Mouse (Mus musculus) limb, embryonic 10.5 days (tissue): ENCODE measurements around the gene Mis18a. TPM values are rescaled to one million over a fixed set of nuclear protein-coding genes. Genes with fewer than 3 reads are reported as not detected.

Source experiments
- DNase-seq: peaks from one replicate; pipeline ENCODE4 v3.0.0-alpha.2; 2017; ENCODE audit warnings: low spot score
- H3K27ac ChIP-seq: fragments of 300-500 bp; sonication (generic); 2 replicates; pipeline ENCODE4 v1.5.1; 2016; ENCODE audit warnings: mild to moderate bottlenecking
- H3K27me3 ChIP-seq: fragments of 300-500 bp; sonication (generic); 2 replicates; pipeline ENCODE4 v1.6.1; 2016; ENCODE audit warnings: low read depth, mild to moderate bottlenecking; ENCODE audit not compliant: poor library complexity, severe bottlenecking
- H3K36me3 ChIP-seq: fragments of 300-500 bp; sonication (generic); 2 replicates; pipeline ENCODE4 v1.6.1; 2016; ENCODE audit warnings: mild to moderate bottlenecking, moderate library complexity
- H3K4me1 ChIP-seq: fragments of 300-500 bp; sonication (generic); 2 replicates; pipeline ENCODE4 v1.6.1; 2016
- H3K4me3 ChIP-seq: fragments of 300-500 bp; sonication (generic); 2 replicates; pipeline ENCODE4 v1.5.1; 2016; ENCODE audit warnings: mild to moderate bottlenecking, moderate library complexity
- H3K9me3 ChIP-seq: fragments of 300-500 bp; sonication (generic); replicated peaks from 2 replicates; pipeline ENCODE4 v1.6.1; 2016; ENCODE audit warnings: mild to moderate bottlenecking
- WGBS: fragments of 180-500 bp; shearing (Covaris S2); methylation state at CpG from one replicate; pipeline ENCODE4 v1.1.7; 2016; 5-methylcytosine and 5-hydroxymethylcytosine counted together
- polyA plus RNA-seq: library from polyadenylated mRNA; unstranded; fragments of >200 nt; fragmentation: Nextera tagmentation; extraction: Ambion mirVana; gene quantifications from 2 replicates; pipeline ENCODE4 v1.2.1, GENCODE M21; 2016

Gene Mis18a
- polyA plus RNA-seq, 1 experiment from 2014 or later, result 98.1 TPM

GRCm38 (mm10) chr16:90736672-90737270 lies 9.6 kb upstream of the Mis18a start:
- DNase-seq, result no peak
- no peaks in the 10 kb centered on the region for H3K36me3 ChIP-seq

DNA sequence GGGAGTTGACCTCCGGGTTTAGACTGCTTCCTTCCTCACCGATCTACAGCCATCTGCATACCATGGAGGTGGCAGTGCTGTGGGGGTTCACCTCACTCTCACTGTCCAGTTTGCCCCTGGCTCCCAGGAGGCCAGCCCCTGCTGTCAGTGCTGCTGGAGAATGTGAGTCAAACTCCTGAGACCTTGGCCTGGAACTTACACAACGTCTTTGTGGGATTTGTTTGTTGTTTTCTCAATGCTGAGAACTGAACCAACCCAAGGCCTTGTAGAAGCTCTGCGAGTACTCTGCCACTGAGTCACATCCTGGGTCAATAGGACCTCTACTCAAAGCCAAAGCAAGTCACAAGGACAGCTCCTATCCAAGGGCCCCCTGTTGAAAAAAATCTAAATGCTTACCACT lies 8.4 kb upstream of the Mis18a start:
- Histone ChIP-seq H3K4me1 (peaks cover 12% of the 10 kb centered on the region), H3K27me3 (no peaks in the 10 kb centered on the region), H3K9me3 (no peaks in the 10 kb centered on the region), H3K4me3 (no peak overlapping the region), H3K27ac (no peak overlapping the region), H3K36me3 (no peaks in the 10 kb centered on the region)
- WGBS, result 77% methylated on average over 4 of the region's 4 CpGs
- DNase-seq, result no peak

More at GRCm38 (mm10) chr16:90736672-90737270, 9.6 kb upstream of the Mis18a start:
- Histone ChIP-seq H3K27me3 (no peaks in the 10 kb centered on the region), H3K27ac (peak overlapping the region; percentile 53; the same call in 1 of the 2 replicates), H3K9me3 (no peaks in the 10 kb centered on the region), H3K4me1 (peaks cover 12% of the 10 kb centered on the region), H3K4me3 (no peak overlapping the region)
- 65% methylated on average over 10 of the region's 10 CpGs for WGBS

- Histone ChIP-seq H3K4me3 (peak overlapping the region; percentile 71), H3K9me3 (no peaks in the 10 kb centered on the region), H3K27ac (peak overlapping the region; percentile 86), H3K27me3 (no peaks in the 10 kb centered on the region), H3K4me1 (peaks cover 11% of the 10 kb centered on the region), H3K36me3 (peaks cover 40% of the 10 kb centered on the region)
- 7% methylated on average over 38 of the region's 38 CpGs for WGBS
- no peak for DNase-seq
These were observed 490 bp downstream of the Mis18a start for GRCm38 (mm10) chr16:90726600-90727227.

DNA sequence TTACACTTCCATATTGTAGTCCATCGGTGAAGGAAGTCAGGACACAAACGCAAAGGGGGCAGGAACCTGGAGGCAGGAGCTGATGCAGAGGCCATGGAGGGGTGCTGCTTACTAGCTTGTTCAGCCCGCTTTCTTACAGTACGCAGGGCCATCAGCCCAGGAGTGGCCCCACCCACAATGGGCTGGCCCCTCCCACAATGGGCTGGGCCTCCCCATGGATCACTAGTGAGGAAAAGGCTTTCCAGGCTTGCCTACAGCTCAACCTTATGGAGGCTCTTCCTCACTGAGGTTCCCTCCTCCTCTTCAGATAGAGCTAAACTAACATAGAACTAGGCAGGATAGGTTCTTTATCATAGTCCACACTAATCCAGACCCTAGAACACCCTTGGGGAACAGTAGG lies 3.2 kb downstream of the Mis18a start:
- H3K27ac ChIP-seq, result no peak overlapping the region
- H3K9me3 ChIP-seq, result no peaks in the 10 kb centered on the region
- 93% methylated on average over 4 of the region's 4 CpGs for WGBS
- H3K27me3 ChIP-seq, result no peaks in the 10 kb centered on the region
- H3K4me3 ChIP-seq, result no peak overlapping the region
- H3K36me3 ChIP-seq, result peaks cover 67% of the 10 kb centered on the region
- DNase-seq, result no peak
- H3K4me1 ChIP-seq, result peaks cover 11% of the 10 kb centered on the region

DNA sequence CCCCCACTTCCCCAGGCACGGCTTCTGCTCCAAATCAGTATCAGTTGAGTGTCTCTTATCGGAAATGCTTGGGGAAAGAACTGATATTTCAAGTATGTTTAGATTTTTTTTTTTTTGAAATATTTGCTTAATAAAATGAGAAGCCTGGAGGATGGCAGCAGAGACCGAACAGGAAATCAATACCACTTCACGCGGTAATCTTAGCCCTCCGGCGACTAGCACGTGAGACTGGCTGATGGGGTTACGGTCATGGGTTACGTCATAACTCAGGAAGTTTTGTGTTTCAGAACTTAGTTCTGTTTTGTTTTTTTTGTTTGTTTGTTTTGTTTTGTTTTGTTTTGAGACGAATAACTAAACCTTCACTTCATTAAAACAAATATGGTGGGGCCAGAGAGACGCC lies 16.9 kb downstream of the Mis18a start:
- Histone ChIP-seq H3K27me3 (peaks cover 7% of the 10 kb centered on the region; the same call in 1 of the 2 replicates), H3K27ac (no peak overlapping the region), H3K4me3 (no peak overlapping the region), H3K36me3 (no peaks in the 10 kb centered on the region), H3K4me1 (peaks cover 36% of the 10 kb centered on the region), H3K9me3 (no peaks in the 10 kb centered on the region)
- WGBS, result 87% methylated on average over 12 of the region's 12 CpGs
- DNase-seq, result no peak

GRCm38 (mm10) chr16:90709711-90710289 lies 17.4 kb downstream of the Mis18a start:
- H3K27me3 ChIP-seq, result peaks cover 7% of the 10 kb centered on the region; the same call in 1 of the 2 replicates
- 66% methylated on average over 17 of the region's 17 CpGs for WGBS
- DNase-seq, result no peak
- H3K36me3 ChIP-seq, result no peaks in the 10 kb centered on the region
- H3K9me3 ChIP-seq, result no peaks in the 10 kb centered on the region
- H3K4me3 ChIP-seq, result no peak overlapping the region
- peaks cover 36% of the 10 kb centered on the region for H3K4me1 ChIP-seq
- no peak overlapping the region for H3K27ac ChIP-seq

DNA sequence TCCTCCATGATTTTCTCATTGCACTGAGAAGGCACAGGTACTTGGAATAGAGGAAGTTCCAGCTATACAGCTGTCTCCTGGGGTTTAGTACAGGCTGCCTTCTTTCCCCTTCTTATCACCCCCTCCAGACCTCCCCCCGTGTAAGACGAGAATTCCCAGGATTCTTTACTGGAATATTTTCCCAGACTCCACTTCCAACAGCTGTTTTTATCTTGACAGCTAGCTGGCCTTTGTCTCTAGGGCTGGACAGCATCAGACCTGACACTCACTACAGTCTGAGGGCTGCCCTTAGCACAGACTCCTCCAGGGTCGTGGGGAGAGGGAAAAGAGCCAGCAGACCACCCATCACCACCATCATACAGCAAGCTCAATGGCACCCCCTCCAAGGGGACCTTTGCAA lies 20.9 kb downstream of the Mis18a start:
- H3K4me1 ChIP-seq, result peaks cover 38% of the 10 kb centered on the region
- H3K9me3 ChIP-seq, result no peaks in the 10 kb centered on the region
- DNase-seq, result no peak

GRCm38 (mm10) chr16:90704161-90704825 lies 22.9 kb downstream of the Mis18a start:
- Histone ChIP-seq H3K27me3 (no peaks in the 10 kb centered on the region), H3K9me3 (no peaks in the 10 kb centered on the region), H3K4me3 (no peak overlapping the region), H3K36me3 (no peaks in the 10 kb centered on the region), H3K27ac (peak overlapping the region; percentile 50; the same call in 1 of the 2 replicates), H3K4me1 (peaks cover 25% of the 10 kb centered on the region)
- no peak for DNase-seq
- 35% methylated on average over 13 of the region's 13 CpGs for WGBS

More for the DNA sequence above, 20.9 kb downstream of the Mis18a start:
- no peaks in the 10 kb centered on the region for H3K36me3 ChIP-seq
- no peak overlapping the region for H3K27ac ChIP-seq
- WGBS, result 15% methylated on average over 3 of the region's 3 CpGs
- no peaks in the 10 kb centered on the region for H3K27me3 ChIP-seq
- H3K4me3 ChIP-seq, result no peak overlapping the region

GRCm38 (mm10) chr16:90703646-90704045 lies 23.6 kb downstream of the Mis18a start:
- Histone ChIP-seq H3K27me3 (no peaks in the 10 kb centered on the region), H3K27ac (peak overlapping the region; percentile 22; the same call in 1 of the 2 replicates), H3K9me3 (no peaks in the 10 kb centered on the region), H3K4me1 (peaks cover 22% of the 10 kb centered on the region), H3K36me3 (no peaks in the 10 kb centered on the region), H3K4me3 (no peak overlapping the region)
- DNase-seq, result no peak
- WGBS, result 2% methylated on average over 1 of the region's 1 CpGs

DNA sequence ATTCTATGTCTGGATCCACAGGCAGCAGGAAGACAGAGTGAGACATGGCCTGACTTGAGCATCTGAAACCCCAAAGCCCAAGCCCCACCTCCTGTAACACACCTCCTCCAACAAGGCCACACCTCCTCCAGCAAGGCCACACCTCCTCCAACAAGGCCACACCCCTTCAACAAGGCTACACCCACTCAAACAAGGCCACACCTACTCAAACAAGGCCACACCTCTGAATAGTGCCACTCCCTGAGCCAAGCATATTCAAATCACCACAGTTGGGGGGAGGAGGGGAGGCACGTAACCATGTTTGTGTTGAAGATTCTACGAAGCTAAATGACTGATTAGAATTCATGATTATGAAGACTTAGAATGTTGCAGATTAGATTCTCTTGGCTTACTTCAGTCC lies 25.7 kb downstream of the Mis18a start:
- Histone ChIP-seq H3K4me1 (peaks cover 22% of the 10 kb centered on the region), H3K36me3 (no peaks in the 10 kb centered on the region), H3K9me3 (no peaks in the 10 kb centered on the region), H3K4me3 (no peak overlapping the region), H3K27ac (no peak overlapping the region), H3K27me3 (no peaks in the 10 kb centered on the region)
- WGBS, result 97% methylated on average over 2 of the region's 2 CpGs
- no peak for DNase-seq

DNA sequence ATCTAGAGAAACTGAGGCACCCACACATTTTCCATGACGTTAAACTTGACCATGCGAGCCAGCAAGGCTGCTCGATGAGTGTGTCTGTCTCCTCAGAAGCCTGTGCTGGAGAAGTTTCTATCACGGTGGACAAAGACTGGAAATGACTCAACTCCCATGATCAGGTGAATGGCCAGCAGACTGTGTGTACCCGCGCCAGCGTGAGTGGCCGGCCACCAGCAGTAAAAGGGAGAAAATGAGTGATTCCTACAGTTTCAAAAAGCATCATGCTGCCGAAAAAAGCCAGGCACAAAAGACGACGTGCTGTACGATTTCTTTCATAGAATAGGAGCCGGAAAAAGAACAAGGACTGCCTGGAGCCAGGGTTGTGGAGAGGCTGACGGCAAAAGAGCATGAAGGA lies 27.8 kb downstream of the Mis18a start:
- Histone ChIP-seq H3K27me3 (no peaks in the 10 kb centered on the region), H3K27ac (no peak overlapping the region), H3K36me3 (no peaks in the 10 kb centered on the region), H3K4me3 (no peak overlapping the region), H3K4me1 (peaks cover 16% of the 10 kb centered on the region), H3K9me3 (no peaks in the 10 kb centered on the region)
- WGBS, result 90% methylated on average over 14 of the region's 14 CpGs
- DNase-seq, result no peak

DNA sequence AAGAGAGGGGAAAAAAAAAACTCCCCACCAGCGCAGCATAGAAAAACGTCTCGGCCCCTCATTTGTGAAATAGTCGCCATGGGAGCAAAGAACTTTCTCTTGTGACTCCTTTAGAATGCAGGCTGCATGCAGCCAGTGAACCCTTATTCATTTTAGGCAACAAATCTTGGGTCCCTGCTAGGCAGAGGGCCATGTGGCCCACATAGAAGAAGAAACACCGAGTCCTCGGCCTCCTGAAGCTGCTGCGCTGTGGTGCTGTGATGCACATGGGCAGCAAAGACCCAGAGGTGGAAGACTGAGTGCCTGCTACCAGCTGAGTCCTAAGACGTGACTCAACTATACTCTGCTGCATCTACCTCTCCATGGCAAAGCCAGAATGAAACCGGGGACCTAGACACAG lies 30.9 kb downstream of the Mis18a start:
- DNase-seq, result no peak
- Histone ChIP-seq H3K4me1 (no peaks in the 10 kb centered on the region), H3K27ac (no peak overlapping the region), H3K4me3 (no peak overlapping the region), H3K36me3 (no peaks in the 10 kb centered on the region), H3K27me3 (no peaks in the 10 kb centered on the region), H3K9me3 (no peaks in the 10 kb centered on the region)
- 81% methylated on average over 9 of the region's 9 CpGs for WGBS

GRCm38 (mm10) chr16:90695121-90695520 lies 32.1 kb downstream of the Mis18a start:
- no peaks in the 10 kb centered on the region for H3K4me1 ChIP-seq
- H3K9me3 ChIP-seq, result no peaks in the 10 kb centered on the region
- 85% methylated on average over 10 of the region's 10 CpGs for WGBS
- no peaks in the 10 kb centered on the region for H3K27me3 ChIP-seq
- DNase-seq, result no peak
- H3K36me3 ChIP-seq, result no peaks in the 10 kb centered on the region
- H3K4me3 ChIP-seq, result no peak overlapping the region
- H3K27ac ChIP-seq, result no peak overlapping the region
